Mouse (Mus musculus) liver, adult 2 months (tissue): ENCODE data around the gene Hoxc5. TPM values are rescaled to one million over a fixed set of nuclear protein-coding genes. Genes with fewer than 3 reads are reported as not detected.

ENCODE experiments used
- DNase-seq: peaks from one replicate; pipeline ENCODE4 v3.0.0-alpha.2; 2011; ENCODE audit warnings: low read depth, low spot score; ENCODE audit errors: extremely low read depth
- H3K27ac ChIP-seq: fragments of 200-500 bp; replicated peaks from 2 replicates; pipeline ENCODE4 v1.5.1; 2012; ENCODE audit warnings: low read depth, mild to moderate bottlenecking, control low read depth, inconsistent platforms, low read length; ENCODE audit not compliant: insufficient read depth
- H3K27me3 ChIP-seq: fragments of 200-500 bp; 2 replicates; pipeline ENCODE4 v1.6.1; 2012; ENCODE audit warnings: mild to moderate bottlenecking, moderate library complexity, low read length, inconsistent platforms; ENCODE audit not compliant: control insufficient read depth, insufficient read depth
- H3K36me3 ChIP-seq: fragments of 200-500 bp; 2 replicates; pipeline ENCODE4 v1.6.1; 2012; ENCODE audit warnings: low read length, inconsistent platforms; ENCODE audit not compliant: control insufficient read depth, insufficient read depth
- H3K4me1 ChIP-seq: fragments of 200-500 bp; 2 replicates; pipeline ENCODE4 v1.6.1; 2011; ENCODE audit warnings: low read length; ENCODE audit not compliant: control insufficient read depth, insufficient read depth
- H3K4me3 ChIP-seq: fragments of 200-500 bp; 2 replicates; pipeline ENCODE4 v1.5.1; 2011; ENCODE audit warnings: low read depth, mild to moderate bottlenecking, control low read depth, low read length, moderate library complexity; ENCODE audit not compliant: insufficient read depth
- H3K79me2 ChIP-seq: fragments of 200-500 bp; 2 replicates; pipeline ENCODE4 v1.6.1; 2012; ENCODE audit warnings: inconsistent platforms, mild to moderate bottlenecking, low read length, moderate library complexity; ENCODE audit not compliant: control insufficient read depth, insufficient read depth
- H3K9ac ChIP-seq: fragments of 200-500 bp; 2 replicates; pipeline ENCODE4 v1.6.1; 2012; ENCODE audit warnings: low read depth, mild to moderate bottlenecking, control low read depth, inconsistent platforms, low read length
- CTCF ChIP-seq: fragments of 200-500 bp; IDR thresholded peaks from 2 replicates; pipeline ENCODE4 v1.5.1; 2011; ENCODE audit warnings: low read depth, low read length, control low read depth
- POLR2A ChIP-seq: fragments of 200-500 bp; IDR thresholded peaks from 2 replicates; pipeline ENCODE4 v1.6.1; 2011; ENCODE audit warnings: low read length, control low read depth; ENCODE audit not compliant: insufficient read depth; ENCODE audit errors: extremely low read depth
- WGBS: fragments of 180-500 bp; shearing (Covaris S2); methylation state at CpG from one replicate; pipeline ENCODE4 v1.1.7; 2018; 5-methylcytosine and 5-hydroxymethylcytosine counted together
- polyA plus RNA-seq: library from polyadenylated mRNA; depleted of rRNA; stranded (reverse); fragments of >200 nt; gene quantifications from 2 replicates; pipeline ENCODE4 v1.2.3, GENCODE M21; 2012
- total RNA-seq: library from RNA; depleted of rRNA; stranded (reverse); fragments of >200 nt; gene quantifications from 2 replicates; pipeline ENCODE4 v1.2.3, GENCODE M21; 2014

The Hoxc5 gene
- total and polyA plus RNA-seq, 2 experiments, result under 0.01 TPM; not detected in 1

DNA sequence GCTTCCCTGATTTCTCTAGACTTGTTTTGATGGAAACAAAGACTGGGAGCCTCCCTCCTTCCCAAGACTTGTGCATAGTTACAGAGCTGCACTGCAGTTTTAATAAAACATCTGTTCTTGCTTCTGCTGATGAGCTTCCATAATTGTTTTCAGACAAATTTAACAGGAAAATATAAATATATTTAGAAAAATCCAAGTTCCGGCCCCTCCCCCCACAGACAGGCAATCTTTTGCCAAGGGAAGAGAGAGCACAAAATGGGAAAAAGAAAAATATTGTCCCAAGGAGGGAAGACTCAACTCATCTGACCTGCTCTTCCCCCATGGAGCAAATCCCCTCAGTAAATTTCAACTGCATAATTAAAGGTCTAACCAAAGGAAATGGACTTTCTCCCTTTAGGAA is 39.1 kb downstream of the Hoxc5 start:
- no peak overlapping the region for H3K9ac ChIP-seq
- H3K27me3 ChIP-seq, result peaks cover 19% of the 10 kb centered on the region
- H3K79me2 ChIP-seq, result no peaks in the 10 kb centered on the region
- WGBS, result 28% methylated on average over 1 of the region's 1 CpGs
- no peaks in the 10 kb centered on the region for H3K4me1 ChIP-seq
- TF ChIP-seq CTCF (no peak), POLR2A (no peak)
- H3K36me3 ChIP-seq, result no peaks in the 10 kb centered on the region
- H3K27ac ChIP-seq, result no peak overlapping the region
- no peak for DNase-seq
- H3K4me3 ChIP-seq, result no peak overlapping the region

DNA sequence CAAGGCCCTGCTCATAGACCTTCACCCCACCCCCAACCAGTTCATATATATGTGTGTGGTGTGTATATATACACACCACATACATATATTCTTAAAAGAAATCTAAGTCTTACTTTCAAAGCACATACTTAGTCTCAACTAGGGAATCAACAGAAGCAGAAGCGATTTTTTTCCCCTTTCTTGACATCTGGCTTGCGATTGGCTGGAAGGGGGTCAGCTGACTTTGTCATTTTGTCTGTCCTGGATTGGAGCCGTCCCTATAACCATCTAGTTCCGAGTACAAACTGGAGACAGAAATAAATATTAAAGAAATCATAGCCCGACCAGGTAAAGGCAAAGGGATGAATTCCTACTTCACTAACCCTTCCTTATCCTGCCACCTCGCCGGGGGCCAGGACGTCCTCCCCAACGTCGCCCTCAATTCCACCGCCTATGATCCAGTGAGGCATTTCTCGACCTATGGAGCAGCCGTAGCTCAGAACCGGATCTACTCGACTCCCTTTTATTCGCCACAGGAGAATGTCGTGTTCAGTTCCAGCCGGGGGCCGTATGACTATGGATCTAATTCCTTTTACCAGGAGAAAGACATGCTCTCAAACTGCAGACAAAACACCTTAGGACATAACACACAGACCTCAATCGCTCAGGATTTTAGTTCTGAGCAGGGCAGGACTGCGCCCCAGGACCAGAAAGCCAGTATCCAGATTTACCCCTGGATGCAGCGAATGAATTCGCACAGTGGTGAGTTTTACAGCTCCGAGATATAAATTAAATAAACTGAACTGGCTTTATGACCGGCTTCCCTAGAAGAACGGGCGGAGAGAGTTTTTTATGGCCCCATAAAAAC is 42.2 kb downstream of the Hoxc5 start:
- no peaks in the 10 kb centered on the region for H3K36me3 ChIP-seq
- H3K79me2 ChIP-seq, result no peaks in the 10 kb centered on the region
- H3K4me1 ChIP-seq, result no peaks in the 10 kb centered on the region
- peaks cover 35% of the 10 kb centered on the region for H3K27me3 ChIP-seq
- TF ChIP-seq POLR2A (no peak), CTCF (no peak)
- H3K4me3 ChIP-seq, result no peak overlapping the region
- 5% methylated on average over 27 of the region's 27 CpGs for WGBS
- H3K9ac ChIP-seq, result no peak overlapping the region
- no peak for DNase-seq
- H3K27ac ChIP-seq, result no peak overlapping the region

DNA sequence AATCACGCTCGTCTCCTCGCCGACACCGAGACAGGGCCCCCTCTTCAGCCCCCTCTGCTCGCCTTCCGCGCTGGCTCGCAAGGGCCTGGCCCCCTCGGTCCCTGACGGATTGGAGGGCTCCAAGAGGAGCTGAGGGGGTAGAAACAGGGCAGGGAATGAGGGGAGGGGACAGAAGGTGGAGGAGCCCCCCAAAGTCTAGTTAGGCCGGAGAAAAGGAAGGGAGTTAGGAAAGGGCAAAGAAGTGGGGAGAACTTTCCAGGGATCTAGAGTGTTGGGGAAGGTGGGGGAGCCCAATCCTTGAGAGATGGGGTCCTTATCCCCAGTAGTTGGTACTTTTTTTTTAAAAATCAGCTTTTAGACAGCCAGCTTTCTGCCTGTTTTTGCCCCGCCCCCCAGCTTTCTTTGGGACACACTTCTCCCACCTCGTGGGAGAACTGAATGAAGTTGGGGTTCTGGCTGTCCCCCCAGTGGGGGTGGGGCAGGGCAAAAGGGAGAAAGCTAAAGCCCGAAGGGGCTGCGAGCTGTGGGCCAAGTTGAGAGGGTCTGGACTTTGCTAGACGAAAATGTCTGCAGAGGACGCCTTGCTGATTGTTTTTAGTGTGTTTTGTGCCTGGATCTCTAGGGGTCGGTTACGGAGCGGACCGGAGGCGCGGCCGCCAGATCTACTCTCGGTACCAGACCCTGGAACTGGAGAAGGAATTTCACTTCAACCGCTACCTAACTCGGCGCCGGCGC is 43.0 kb downstream of the Hoxc5 start:
- Histone ChIP-seq H3K27ac (no peak overlapping the region), H3K4me3 (no peak overlapping the region), H3K27me3 (peaks cover 35% of the 10 kb centered on the region), H3K36me3 (no peaks in the 10 kb centered on the region), H3K79me2 (no peaks in the 10 kb centered on the region), H3K9ac (no peak overlapping the region), H3K4me1 (no peaks in the 10 kb centered on the region)
- 5% methylated on average over 31 of the region's 31 CpGs for WGBS
- DNase-seq, result no peak
- TF ChIP-seq CTCF (no peak), POLR2A (no peak)

DNA sequence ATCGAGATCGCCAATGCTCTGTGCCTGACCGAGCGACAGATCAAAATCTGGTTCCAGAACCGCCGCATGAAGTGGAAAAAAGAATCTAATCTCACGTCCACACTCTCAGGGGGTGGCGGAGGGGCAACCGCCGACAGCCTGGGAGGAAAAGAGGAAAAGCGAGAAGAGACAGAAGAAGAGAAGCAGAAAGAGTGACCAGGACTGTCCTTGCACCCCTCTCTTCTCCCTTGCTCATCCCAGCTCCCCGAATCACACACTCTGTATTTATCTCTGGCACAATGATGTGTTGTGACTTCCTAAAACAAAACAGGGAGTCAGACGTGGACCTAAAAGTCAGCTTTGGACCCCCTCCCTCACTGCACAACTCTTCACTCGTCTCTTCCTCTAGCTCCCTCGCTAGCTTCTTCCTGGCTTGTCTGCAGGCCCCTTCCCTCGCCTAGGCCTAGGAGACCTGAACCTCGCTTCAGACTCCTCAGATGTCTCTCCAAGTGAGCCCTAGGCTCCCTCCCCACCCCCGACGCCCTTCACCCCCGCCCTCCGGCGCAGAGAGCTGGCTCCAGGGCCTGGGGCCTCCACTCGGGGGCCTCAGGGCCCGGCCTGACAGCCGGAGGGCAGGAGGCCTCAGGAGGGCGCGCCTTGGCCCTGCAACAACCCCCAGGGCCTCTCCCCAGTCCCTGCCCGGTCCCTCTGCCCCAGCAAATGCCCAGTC is 43.8 kb downstream of the Hoxc5 start:
- DNase-seq, result no peak
- WGBS, result 6% methylated on average over 28 of the region's 28 CpGs
- Histone ChIP-seq H3K27ac (no peak overlapping the region), H3K4me3 (no peak overlapping the region), H3K27me3 (peaks cover 35% of the 10 kb centered on the region), H3K9ac (no peak overlapping the region), H3K4me1 (no peaks in the 10 kb centered on the region), H3K79me2 (no peaks in the 10 kb centered on the region), H3K36me3 (no peaks in the 10 kb centered on the region)
- TF ChIP-seq POLR2A, result no peak
- TF ChIP-seq CTCF, result no peak

DNA sequence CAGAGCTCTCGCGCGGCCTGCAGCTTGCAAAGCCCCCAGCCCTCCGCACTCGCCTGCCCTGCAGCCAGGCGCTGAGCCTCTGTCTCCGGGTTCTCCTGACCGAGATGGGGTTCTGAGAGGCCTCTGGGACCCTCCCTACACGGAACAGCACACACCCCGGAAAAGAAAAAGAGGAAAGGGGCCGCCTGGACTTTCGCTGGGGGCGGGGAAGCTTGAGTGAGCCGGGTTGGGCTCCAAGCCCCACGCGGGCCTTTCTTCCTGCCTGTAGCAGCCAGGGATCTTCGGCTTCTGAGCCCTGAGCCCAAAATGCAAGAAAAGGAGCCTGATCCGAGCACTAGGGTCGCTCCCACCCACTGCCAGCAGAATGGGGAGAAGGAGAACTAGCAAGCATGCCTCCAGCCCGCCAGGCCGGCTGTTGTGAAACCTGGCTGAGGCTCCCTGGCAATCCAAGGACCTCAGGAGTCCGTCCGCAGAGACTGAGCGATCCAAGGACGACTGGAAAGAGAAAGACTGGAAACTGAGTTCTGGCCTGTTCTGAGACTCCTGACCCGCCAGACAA is 44.8 kb downstream of the Hoxc5 start:
- Histone ChIP-seq H3K4me3 (no peak overlapping the region), H3K27me3 (peaks cover 35% of the 10 kb centered on the region), H3K79me2 (no peaks in the 10 kb centered on the region), H3K27ac (no peak overlapping the region), H3K36me3 (no peaks in the 10 kb centered on the region), H3K9ac (no peak overlapping the region), H3K4me1 (no peaks in the 10 kb centered on the region)
- WGBS, result 9% methylated on average over 26 of the region's 26 CpGs
- DNase-seq, result no peak
- TF ChIP-seq CTCF (no peak), POLR2A (no peak)
